21 mouse cellular contexts compared by ENCODE assay signal in the genomic region with DNA sequence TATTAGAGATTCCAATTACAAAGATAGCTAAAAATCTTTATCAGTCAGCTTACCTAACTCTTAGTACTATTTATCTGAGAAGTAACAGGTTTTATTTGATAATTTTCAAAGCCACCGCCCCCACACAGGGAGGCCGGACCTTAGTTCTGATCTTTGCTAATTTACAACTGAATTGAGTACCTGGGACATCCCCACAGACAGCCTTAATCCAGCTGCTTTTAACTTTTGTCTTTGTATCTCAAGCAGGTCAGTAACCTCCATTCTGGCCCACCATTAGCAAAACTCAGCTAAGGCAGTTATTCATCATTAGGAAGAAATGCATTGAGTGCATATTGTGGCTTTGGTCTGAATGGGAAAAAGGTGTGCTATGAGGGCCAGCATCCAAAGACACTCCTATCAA.
DNase-seq lines count a peak whose midpoint lies in the region; ATAC-seq lines count a peak whose summit lies in the region.
"Had no signal": no experiment of that assay in that cellular context is flagged by ENCODE, and none has a peak within 500 bp of the region (broad histone marks: within the 10 kb centered on the region; RNA-seq: fewer than 3 reads in every experiment).

No protein-coding gene starts in this region.

- DNase-seq in ES-CJ7 (ENCODE audit: low read depth, low spot score) (peak; percentile 71), R1 (ENCODE audit: low read depth, low spot score) (peak; percentile 61)
- no peak for DNase-seq in hindbrain, embryonic 11.5 days (ENCODE audit: low spot score)
- DNase-seq: adrenal gland, adult 8-10 months; adrenal gland, postnatal 14 days; adrenal gland, postnatal 36 days; cerebellum, adult 11-12 months; cerebellum, adult 2 months; cerebellum, adult 9-10 months; cerebellum, postnatal 10 days; cerebellum, postnatal 25 days; forebrain, postnatal 0 days had no signal

- no peak overlapping the region for H3K4me3 ChIP-seq in hindbrain, embryonic 16.5 days (ENCODE audit: low read length)
- no peak overlapping the region for H3K4me3 ChIP-seq in midbrain, embryonic 16.5 days (ENCODE audit: low read depth, low read length)
- H3K4me3 ChIP-seq in hindbrain, embryonic 11.5 days (ENCODE audit: low read depth, low read length), result no peak overlapping the region
- H3K4me3 ChIP-seq: embryonic facial prominence, embryonic 10.5 days; embryonic facial prominence, embryonic 12.5 days; forebrain, embryonic 13.5 days; forebrain, embryonic 15.5 days had no signal

- H3K27ac ChIP-seq in hindbrain, embryonic 16.5 days (ENCODE audit: low read depth, low read length), result no peak overlapping the region
- no peak overlapping the region for H3K27ac ChIP-seq in midbrain, embryonic 16.5 days (ENCODE audit: low read length)
- H3K27ac ChIP-seq in hindbrain, embryonic 11.5 days (ENCODE audit: low read depth, low read length), result no peak overlapping the region
- H3K27ac ChIP-seq: embryonic facial prominence, embryonic 10.5 days; embryonic facial prominence, embryonic 12.5 days; forebrain, embryonic 13.5 days; forebrain, embryonic 15.5 days had no signal

- no peaks in the 10 kb centered on the region for H3K4me1 ChIP-seq in hindbrain, embryonic 16.5 days (ENCODE audit: control insufficient read depth, insufficient read depth, low read depth, low read length)
- no peaks in the 10 kb centered on the region for H3K4me1 ChIP-seq in midbrain, embryonic 16.5 days (ENCODE audit: control insufficient read depth, insufficient read depth, low read length)
- H3K4me1 ChIP-seq in hindbrain, embryonic 11.5 days (replicated peaks; ENCODE audit: control insufficient read depth, insufficient read depth, low read length), result no peaks in the 10 kb centered on the region
- H3K4me1 ChIP-seq: embryonic facial prominence, embryonic 10.5 days; embryonic facial prominence, embryonic 12.5 days; forebrain, embryonic 13.5 days; forebrain, embryonic 15.5 days had no signal

- H3K4me2 ChIP-seq in hindbrain, embryonic 16.5 days (ENCODE audit: low read length), result no peak overlapping the region
- H3K4me2 ChIP-seq in midbrain, embryonic 16.5 days (ENCODE audit: low read length), result no peak overlapping the region
- H3K4me2 ChIP-seq in hindbrain, embryonic 11.5 days (replicated peaks; ENCODE audit: low read depth, low read length), result no peak overlapping the region
- H3K4me2 ChIP-seq: embryonic facial prominence, embryonic 12.5 days; forebrain, embryonic 13.5 days; forebrain, embryonic 15.5 days had no signal

- H3K27me3 ChIP-seq in hindbrain, embryonic 16.5 days (replicated peaks; ENCODE audit: control insufficient read depth, insufficient read depth, low read length), result no peaks in the 10 kb centered on the region
- H3K27me3 ChIP-seq in midbrain, embryonic 16.5 days (ENCODE audit: control insufficient read depth, insufficient read depth, low read depth, low read length), result no peaks in the 10 kb centered on the region
- H3K27me3 ChIP-seq in hindbrain, embryonic 11.5 days (ENCODE audit: control insufficient read depth, insufficient read depth, low read length), result no peaks in the 10 kb centered on the region
- H3K27me3 ChIP-seq: embryonic facial prominence, embryonic 12.5 days; forebrain, embryonic 13.5 days; forebrain, embryonic 15.5 days; Patski had no signal

- H3K36me3 ChIP-seq in hindbrain, embryonic 16.5 days (ENCODE audit: control insufficient read depth, insufficient read depth, low read length), result no peaks in the 10 kb centered on the region
- no peaks in the 10 kb centered on the region for H3K36me3 ChIP-seq in midbrain, embryonic 16.5 days (ENCODE audit: control insufficient read depth, insufficient read depth, low read length)
- no peaks in the 10 kb centered on the region for H3K36me3 ChIP-seq in hindbrain, embryonic 11.5 days (ENCODE audit: control insufficient read depth, insufficient read depth, low read length)
- H3K36me3 ChIP-seq: embryonic facial prominence, embryonic 10.5 days; embryonic facial prominence, embryonic 12.5 days; forebrain, embryonic 15.5 days; G1E had no signal

- 98% methylated on average over 2 of the region's 2 CpGs for WGBS in hindbrain, embryonic 16.5 days
- 93% methylated on average over 2 of the region's 2 CpGs for WGBS in midbrain, embryonic 16.5 days
- WGBS in hindbrain, embryonic 11.5 days, result 91% methylated on average over 2 of the region's 2 CpGs

- no peaks in the 10 kb centered on the region for H3K9me3 ChIP-seq in hindbrain, embryonic 16.5 days (ENCODE audit: control insufficient read depth, low read length)
- no peaks in the 10 kb centered on the region for H3K9me3 ChIP-seq in midbrain, embryonic 16.5 days (replicated peaks; ENCODE audit: control insufficient read depth, low read length, poor library complexity, severe bottlenecking)
- H3K9me3 ChIP-seq in hindbrain, embryonic 11.5 days (ENCODE audit: control insufficient read depth, low read length), result no peaks in the 10 kb centered on the region
- H3K9me3 ChIP-seq: embryonic facial prominence, embryonic 10.5 days; embryonic facial prominence, embryonic 12.5 days; forebrain, embryonic 13.5 days; forebrain, embryonic 15.5 days had no signal

- H3K9ac ChIP-seq in hindbrain, embryonic 16.5 days (ENCODE audit: low read depth, low read length), result no peak overlapping the region
- no peak overlapping the region for H3K9ac ChIP-seq in midbrain, embryonic 16.5 days (ENCODE audit: low read depth, low read length)
- H3K9ac ChIP-seq in hindbrain, embryonic 11.5 days (ENCODE audit: low read depth, low read length), result no peak overlapping the region
- H3K9ac ChIP-seq: embryonic facial prominence, embryonic 12.5 days; forebrain, embryonic 13.5 days; forebrain, embryonic 15.5 days; forebrain, postnatal 0 days had no signal

- ATAC-seq in hindbrain, embryonic 16.5 days, result no peak
- no peak for ATAC-seq in midbrain, embryonic 16.5 days
- ATAC-seq in hindbrain, embryonic 11.5 days (ENCODE audit: low FRiP score), result no peak
- ATAC-seq: activated CD4-positive, CD25-positive, alpha-beta regulatory T cell, adult 4 months; forebrain, embryonic 13.5 days; forebrain, embryonic 15.5 days; forebrain, postnatal 0 days; Patski had no signal
